Comparison of ENCODE assay signal across 8 mouse cellular contexts in the genomic region with DNA sequence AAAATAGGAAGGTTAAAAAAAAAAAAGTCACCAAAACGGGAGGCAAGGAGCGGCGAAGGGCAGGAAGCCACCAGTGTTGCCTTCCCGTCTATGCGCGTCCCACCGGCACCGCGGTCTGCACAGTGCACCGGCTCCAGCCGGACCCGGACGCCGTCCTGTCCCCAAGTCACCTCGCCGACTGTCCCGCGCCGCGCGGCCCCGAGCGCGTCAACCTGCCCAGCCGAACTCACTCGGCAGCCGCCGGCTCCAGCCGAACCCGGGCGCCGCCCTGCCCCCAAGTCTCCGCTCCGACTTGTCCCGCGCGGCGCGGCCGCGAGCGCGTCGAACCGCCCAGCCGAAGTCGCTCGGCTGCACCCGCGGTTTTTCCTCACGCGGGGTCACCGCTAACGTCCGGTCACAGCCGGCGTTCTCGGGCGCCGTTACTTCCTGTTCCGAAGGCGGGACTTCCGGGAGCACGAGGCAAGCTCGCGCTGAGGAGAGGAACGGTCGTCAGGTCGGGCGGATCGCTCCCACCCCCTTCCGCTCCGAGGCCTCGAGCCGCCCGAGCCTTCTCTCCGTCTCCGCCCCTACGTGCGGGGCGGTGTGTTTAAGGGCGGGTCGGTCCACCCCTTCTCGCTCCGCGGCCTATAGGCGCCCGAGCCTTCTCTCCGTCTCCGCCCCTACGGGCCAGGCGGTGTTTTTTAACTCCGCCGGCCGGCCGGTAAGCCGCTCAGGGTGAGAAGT. TPM values are rescaled to one million over a fixed set of nuclear protein-coding genes. Genes with fewer than 3 reads are reported as not detected.
DNase-seq lines count a peak whose midpoint lies in the region; ATAC-seq lines count a peak whose summit lies in the region.

Hccs (minus strand) TSS at position 428 of the 723 bp plus-strand sequence.

- peak; percentile 100 for ATAC-seq in hindbrain, embryonic 16.5 days

- peak within 1 kb of the TSS; percentile 55 for H3K4me3 ChIP-seq in hindbrain, embryonic 16.5 days (ENCODE audit: low read length)
- peak within 1 kb of the TSS; percentile 51 for H3K4me3 ChIP-seq in macrophage (ENCODE audit: inconsistent target)

- no peaks in the 10 kb centered on the region for H3K27me3 ChIP-seq in hindbrain, embryonic 16.5 days (replicated peaks; ENCODE audit: control insufficient read depth, insufficient read depth, low read length)

- H3K9me3 ChIP-seq in hindbrain, embryonic 16.5 days (ENCODE audit: control insufficient read depth, low read length): no peaks in the 10 kb centered on the region

- H3K4me2 ChIP-seq in hindbrain, embryonic 16.5 days (ENCODE audit: low read length): peak within 1 kb of the TSS; percentile 52

- H3K4me1 ChIP-seq in hindbrain, embryonic 16.5 days (ENCODE audit: control insufficient read depth, insufficient read depth, low read depth, low read length): peaks cover 2% of the 10 kb centered on the region; the same call in 1 of the 2 replicates

- WGBS in hindbrain, embryonic 16.5 days: 15% methylated on average over 74 of the region's 97 CpGs
- 21% methylated on average over 60 of the region's 97 CpGs for whole genome bisulfite sequencing in macrophage (ENCODE audit: missing documents)

- H3K27ac ChIP-seq in hindbrain, embryonic 16.5 days (ENCODE audit: low read depth, low read length): peak within 1 kb of the TSS; percentile 73; the same call in 1 of the 2 replicates
- peak within 1 kb of the TSS; percentile 45 for H3K27ac ChIP-seq in macrophage

- H3K79me2 ChIP-seq in macrophage (ENCODE audit: inconsistent target): peaks cover 21% of the 10 kb centered on the region; the same call in 1 of the 2 replicates

- DNase-seq in WW6 (ENCODE audit: low read depth, low spot score): peak; percentile 73
- DNase-seq in cerebellum, postnatal 4 days (ENCODE audit: low spot score in 2 of 2): peak; percentile 51 to 77
- peak; percentile 90 for DNase-seq in gastrocnemius, adult 18-20 months (ENCODE audit: low spot score)
- DNase-seq in left cerebral cortex, adult 18-20 months (ENCODE audit: low spot score in 2 of 2): peak; percentile 78 to 82
- peak; percentile 89 for DNase-seq in right cerebral cortex, adult 18-20 months
- DNase-seq in urinary bladder, postnatal 10 days (ENCODE audit: low spot score): peak; percentile 37

- no peaks in the 10 kb centered on the region for H3K36me3 ChIP-seq in hindbrain, embryonic 16.5 days (ENCODE audit: control insufficient read depth, insufficient read depth, low read length)
- H3K36me3 ChIP-seq in macrophage (ENCODE audit: inconsistent target): no peaks in the 10 kb centered on the region

- peak within 1 kb of the TSS; percentile 73 for H3K9ac ChIP-seq in hindbrain, embryonic 16.5 days (ENCODE audit: low read depth, low read length)

RNA-seq across cellular contexts. Expression of gene Hccs, which starts in this region (rescaled TPM):
- 10 to 100 TPM; 26.3 to 28.2 TPM for total RNA-seq in gastrocnemius, adult 18-20 months (2021)
- 35.0 and 37.1 TPM in 2 replicates for polyA plus RNA-seq in hindbrain, embryonic 16.5 days (2015; fragmentation: Nextera tagmentation; extraction: Ambion mirVana)
- total RNA-seq in left cerebral cortex, adult 18-20 months (2021): 10 to 100 TPM; 21.5 to 23.3 TPM
- total RNA-seq in macrophage (2018; cell fraction: chromatin; rRNA removed): 10 to 100 TPM in 10 of 26 experiments, 1 to 10 TPM in 16; 3.5 to 14.8 (median 9.1) TPM
- total RNA-seq in macrophage (2018; cell fraction: cytosol; rRNA removed): 10 to 100 TPM; 10.6 to 22.7 (median 17.3) TPM
- 10 to 100 TPM in 22 of 26 experiments, 1 to 10 TPM in 4; 8.2 to 28.8 (median 13.7) TPM for total RNA-seq in macrophage (2018; cell fraction: nucleus; rRNA removed)
- polyA plus RNA-seq in macrophage (2018): 17.4 to 26.9 TPM (median 17.6 TPM) in 3 replicates

Comparison
In these comparisons a context has a peak if more than half of its experiments do, and no peak if none do; other contexts are left out.
1. Peak in every context shown above with its lines: DNase-seq, ATAC-seq, H3K4me3 ChIP-seq and H3K27ac ChIP-seq.
2. DNase-seq: peak in every context shown above with its lines; median percentile 90 in gastrocnemius, adult 18-20 months; 89 in right cerebral cortex, adult 18-20 months; 80 in left cerebral cortex, adult 18-20 months; 73 in WW6; 64 in cerebellum, postnatal 4 days; 37 in urinary bladder, postnatal 10 days.